Mouse (Mus musculus) ES-Bruce4 (cell line): ENCODE measurements around the gene Il5ra.

Experiments used
- CTCF ChIP-seq: IDR thresholded peaks from one replicate; pipeline ENCODE4 v1.8.1; 2011; ENCODE audit warnings: low read depth, low read length
- EP300 ChIP-seq: IDR thresholded peaks from 2 replicates; pipeline ENCODE4 v1.6.1; 2011; ENCODE audit warnings: low read depth, low read length; ENCODE audit not compliant: insufficient read depth
- POLR2A ChIP-seq: IDR thresholded peaks from one replicate; pipeline ENCODE4 v1.8.1; 2011; ENCODE audit warnings: low read length; ENCODE audit not compliant: insufficient read depth

GRCm38 (mm10) chr6:106787138-106787537 is 38.3 kb upstream of the Il5ra start:
- TF ChIP-seq POLR2A (no peak), CTCF (no peak), EP300 (no peak)
